Comparison of ENCODE assay signal across 9 mouse cellular contexts in genomic region chr11:115151755-115152429, GRCm38 (mm10). TPM values are rescaled to one million over a fixed set of nuclear protein-coding genes. Genes with fewer than 3 reads are reported as not detected.
DNase-seq lines count a peak whose midpoint lies in the region; ATAC-seq lines count a peak whose summit lies in the region.
"Had no signal": no experiment of that assay in that cellular context is flagged by ENCODE, and none has a peak within 500 bp of the region (broad histone marks: within the 10 kb centered on the region; RNA-seq: fewer than 3 reads in every experiment).

No protein-coding gene starts in this region.

- peaks cover 37% of the 10 kb centered on the region for H3K4me1 ChIP-seq in hindbrain, embryonic 10.5 days (replicated peaks)
- peaks cover 15% of the 10 kb centered on the region; the same call in 1 of the 2 replicates for H3K4me1 ChIP-seq in limb, embryonic 11.5 days (ENCODE audit: control insufficient read depth, insufficient read depth, low read length)
- peaks cover 22% of the 10 kb centered on the region for H3K4me1 ChIP-seq in midbrain, embryonic 15.5 days

- no peaks in the 10 kb centered on the region for H3K36me3 ChIP-seq in hindbrain, embryonic 10.5 days
- H3K36me3 ChIP-seq in limb, embryonic 11.5 days (ENCODE audit: control insufficient read depth, insufficient read depth, low read length), result no peaks in the 10 kb centered on the region
- H3K36me3 ChIP-seq in midbrain, embryonic 15.5 days (replicated peaks), result no peaks in the 10 kb centered on the region

- H3K9ac ChIP-seq in limb, embryonic 11.5 days (ENCODE audit: low read length), result peak overlapping the region; percentile 43
- peak overlapping the region; percentile 39 for H3K9ac ChIP-seq in midbrain, embryonic 15.5 days

- 10% methylated on average over 15 of the region's 15 CpGs for WGBS in hindbrain, embryonic 10.5 days
- 7% methylated on average over 15 of the region's 15 CpGs for WGBS in limb, embryonic 11.5 days
- WGBS in midbrain, embryonic 15.5 days, result 4% methylated on average over 15 of the region's 15 CpGs

- ATAC-seq in limb, embryonic 11.5 days (ENCODE audit: insufficient number of reproducible peaks, low FRiP score, low TSS enrichment, low read depth), result peak; percentile 52; the same call in 1 of the 2 replicates
- ATAC-seq in midbrain, embryonic 15.5 days (replicated peaks), result peak; percentile 91
- no peak for ATAC-seq in activated CD4-positive, CD25-positive, alpha-beta regulatory T cell, adult 4 months

- H3K27ac ChIP-seq in hindbrain, embryonic 10.5 days, result peak overlapping the region; percentile 78
- no peak overlapping the region for H3K27ac ChIP-seq in limb, embryonic 11.5 days (replicated peaks; ENCODE audit: low read depth, low read length)
- peak overlapping the region; percentile 43; the same call in 1 of the 2 replicates for H3K27ac ChIP-seq in midbrain, embryonic 15.5 days
- H3K27ac ChIP-seq: macrophage had no signal

- peaks cover 47% of the 10 kb centered on the region for H3K27me3 ChIP-seq in hindbrain, embryonic 10.5 days (ENCODE audit: insufficient read depth, poor library complexity, severe bottlenecking)
- peaks cover 14% of the 10 kb centered on the region for H3K27me3 ChIP-seq in limb, embryonic 11.5 days (ENCODE audit: control insufficient read depth, insufficient read depth, low read length)
- H3K27me3 ChIP-seq in midbrain, embryonic 15.5 days (replicated peaks), result peaks cover 38% of the 10 kb centered on the region

- H3K9me3 ChIP-seq in hindbrain, embryonic 10.5 days, result 0 out of 2 replicates have a peak, but pooled peaks cover 4% of the 10 kb centered on the region
- no peaks in the 10 kb centered on the region for H3K9me3 ChIP-seq in limb, embryonic 11.5 days (ENCODE audit: control insufficient read depth, low read length)
- H3K9me3 ChIP-seq in midbrain, embryonic 15.5 days, result no peaks in the 10 kb centered on the region

- peak overlapping the region; percentile 52 for H3K4me3 ChIP-seq in hindbrain, embryonic 10.5 days
- H3K4me3 ChIP-seq in limb, embryonic 11.5 days (ENCODE audit: low read depth, low read length), result peak overlapping the region; percentile 28
- peak overlapping the region; percentile 41 for H3K4me3 ChIP-seq in midbrain, embryonic 15.5 days

- peak; percentile 23 to 57 for DNase-seq in urinary bladder, postnatal 36 days (ENCODE audit: low spot score in 2 of 2)
- no peak for DNase-seq in urinary bladder, adult 18-20 months (ENCODE audit: low spot score in 2 of 2)
- peak; percentile 92 for DNase-seq in embryo, embryonic 11 days
- DNase-seq in hindbrain, embryonic 10.5 days (ENCODE audit: low spot score), result peak; percentile 89
- DNase-seq in limb, embryonic 11.5 days (ENCODE audit: low spot score), result peak; percentile 90
- DNase-seq in spleen, postnatal 4 days (ENCODE audit: low spot score in 2 of 2), result no peak

- H3K4me2 ChIP-seq in limb, embryonic 11.5 days (ENCODE audit: low read depth, severe bottlenecking), result peak overlapping the region; percentile 58
- H3K4me2 ChIP-seq in midbrain, embryonic 15.5 days, result peak overlapping the region; percentile 57

RNA-seq across cellular contexts. Expression of gene Slc9a3r1, which starts 11.2 kb away (rescaled TPM):
- polyA plus RNA-seq in hindbrain, embryonic 10.5 days (2016; fragmentation: Nextera tagmentation; extraction: Ambion mirVana), result 39.6 and 49.8 TPM in 2 replicates
- polyA plus RNA-seq in limb, embryonic 11.5 days (2014; fragmentation: Nextera tagmentation; extraction: Ambion mirVana), result 24.9 and 29.5 TPM in 2 replicates
- polyA plus RNA-seq in midbrain, embryonic 15.5 days (2015; fragmentation: Nextera tagmentation; extraction: Ambion mirVana), result 46.4 and 54.6 TPM in 2 replicates
- 100 to 1,000 TPM; 166 to 228 TPM for polyA plus RNA-seq in activated CD4-positive, CD25-positive, alpha-beta regulatory T cell, adult 4 months (2017; shearing (Covaris generic))

RNA-seq across cellular contexts. Expression of gene Cd300lf, which starts 18.1 kb away (rescaled TPM):
- 0.11 TPM in 1 of 2 replicates, not detected in the other for polyA plus RNA-seq in hindbrain, embryonic 10.5 days (2016; fragmentation: Nextera tagmentation; extraction: Ambion mirVana)
- 0.19 TPM in 1 of 2 replicates, not detected in the other for polyA plus RNA-seq in limb, embryonic 11.5 days (2014; fragmentation: Nextera tagmentation; extraction: Ambion mirVana)
- 0.20 and 0.27 TPM in 2 replicates for polyA plus RNA-seq in midbrain, embryonic 15.5 days (2015; fragmentation: Nextera tagmentation; extraction: Ambion mirVana)
- 1 to 10 TPM in 1 of 2 experiments, under 1 TPM in 1; 0.37 to 1.5 TPM for polyA plus RNA-seq in activated CD4-positive, CD25-positive, alpha-beta regulatory T cell, adult 4 months (2017; shearing (Covaris generic))

RNA-seq across cellular contexts. Expression of gene Tmem104, which starts 35.4 kb away (rescaled TPM):
- polyA plus RNA-seq in hindbrain, embryonic 10.5 days (2016; fragmentation: Nextera tagmentation; extraction: Ambion mirVana), result 6.9 and 10.6 TPM in 2 replicates
- polyA plus RNA-seq in limb, embryonic 11.5 days (2014; fragmentation: Nextera tagmentation; extraction: Ambion mirVana), result 7.7 and 9.8 TPM in 2 replicates
- 12.6 and 15.3 TPM in 2 replicates for polyA plus RNA-seq in midbrain, embryonic 15.5 days (2015; fragmentation: Nextera tagmentation; extraction: Ambion mirVana)
- polyA plus RNA-seq in activated CD4-positive, CD25-positive, alpha-beta regulatory T cell, adult 4 months (2017; shearing (Covaris generic)), result 10 to 100 TPM in 1 of 2 experiments, 1 to 10 TPM in 1; 9.3 to 11.9 TPM

RNA-seq across cellular contexts. Expression of gene Nat9, which starts 35.8 kb away (rescaled TPM):
- polyA plus RNA-seq in hindbrain, embryonic 10.5 days (2016; fragmentation: Nextera tagmentation; extraction: Ambion mirVana), result 18.7 and 24.3 TPM in 2 replicates
- polyA plus RNA-seq in limb, embryonic 11.5 days (2014; fragmentation: Nextera tagmentation; extraction: Ambion mirVana), result 17.1 and 21.0 TPM in 2 replicates
- 22.5 and 25.5 TPM in 2 replicates for polyA plus RNA-seq in midbrain, embryonic 15.5 days (2015; fragmentation: Nextera tagmentation; extraction: Ambion mirVana)
- 10 to 100 TPM; 14.0 to 14.6 TPM for polyA plus RNA-seq in activated CD4-positive, CD25-positive, alpha-beta regulatory T cell, adult 4 months (2017; shearing (Covaris generic))

Comparison
In these comparisons a context has a peak if more than half of its experiments do, and no peak if none do; other contexts are left out.
1. DNase-seq: peak in urinary bladder, postnatal 36 days (2 of 2), embryo, embryonic 11 days (single experiment), hindbrain, embryonic 10.5 days (single experiment) and limb, embryonic 11.5 days (single experiment); none in urinary bladder, adult 18-20 months (0 of 2) and spleen, postnatal 4 days (0 of 2).
2. Peak in every context shown above with its lines, with median percentiles within 50 percentile points of each other: H3K4me3 ChIP-seq.